Mouse (Mus musculus) thymus, adult 2 months (tissue): ENCODE data around the gene Gm17428. TPM values are rescaled to one million over a fixed set of nuclear protein-coding genes. Genes with fewer than 3 reads are reported as not detected.
"Not testable (repeated sequence)": the region's sequence is repeated elsewhere in the genome, so short reads cannot be mapped to it uniquely, and the experiment has no call there.

Source experiments
- DNase-seq: peaks from one replicate; pipeline ENCODE4 v3.0.0; 2021
- H3K27ac ChIP-seq: fragments of 200-500 bp; 2 replicates; pipeline ENCODE4 v1.5.1; 2012; ENCODE audit warnings: low read length, control low read depth; ENCODE audit not compliant: control insufficient read depth, insufficient read depth
- H3K27me3 ChIP-seq: fragments of 200-500 bp; 2 replicates; pipeline ENCODE4 v1.6.1; 2012; ENCODE audit warnings: mild to moderate bottlenecking, low read length, moderate library complexity, mixed read lengths; ENCODE audit not compliant: control insufficient read depth, insufficient read depth
- H3K36me3 ChIP-seq: fragments of 200-500 bp; 2 replicates; pipeline ENCODE4 v1.6.1; 2012; ENCODE audit warnings: mild to moderate bottlenecking, low read length, moderate library complexity; ENCODE audit not compliant: control insufficient read depth, insufficient read depth
- H3K4me1 ChIP-seq: fragments of 200-500 bp; replicated peaks from 2 replicates; pipeline ENCODE4 v1.6.1; 2012; ENCODE audit warnings: low read length; ENCODE audit not compliant: control insufficient read depth, insufficient read depth
- H3K4me3 ChIP-seq: fragments of 200-500 bp; 2 replicates; pipeline ENCODE4 v1.5.1; 2012; ENCODE audit warnings: mild to moderate bottlenecking, low read length, control low read depth, moderate library complexity; ENCODE audit not compliant: control insufficient read depth, insufficient read depth
- CTCF ChIP-seq: fragments of 200-500 bp; IDR thresholded peaks from 2 replicates; pipeline ENCODE4 v1.5.1; 2012; ENCODE audit warnings: mild to moderate bottlenecking, control low read depth, low read length, moderate library complexity, borderline replicate concordance; ENCODE audit not compliant: control insufficient read depth, poor library complexity, insufficient read depth; ENCODE audit errors: extremely low read depth
- POLR2A ChIP-seq: fragments of 200-500 bp; IDR thresholded peaks from 2 replicates; pipeline ENCODE4 v1.6.1; 2012; ENCODE audit warnings: mild to moderate bottlenecking, low read length, control low read depth, moderate library complexity; ENCODE audit not compliant: control insufficient read depth, poor library complexity, insufficient read depth; ENCODE audit errors: extremely low read depth
- WGBS: fragments of 180-500 bp; shearing (Covaris S2); methylation state at CpG from one replicate; pipeline ENCODE4 v1.1.7; 2018; 5-methylcytosine and 5-hydroxymethylcytosine counted together
- polyA plus RNA-seq: library from polyadenylated mRNA; depleted of rRNA; stranded (reverse); fragments of >200 nt; gene quantifications from 2 replicates; pipeline ENCODE4 v1.2.3, GENCODE M21; 2012

Gene Gm17428
- polyA plus RNA-seq, 1 experiment: not detected

DNA sequence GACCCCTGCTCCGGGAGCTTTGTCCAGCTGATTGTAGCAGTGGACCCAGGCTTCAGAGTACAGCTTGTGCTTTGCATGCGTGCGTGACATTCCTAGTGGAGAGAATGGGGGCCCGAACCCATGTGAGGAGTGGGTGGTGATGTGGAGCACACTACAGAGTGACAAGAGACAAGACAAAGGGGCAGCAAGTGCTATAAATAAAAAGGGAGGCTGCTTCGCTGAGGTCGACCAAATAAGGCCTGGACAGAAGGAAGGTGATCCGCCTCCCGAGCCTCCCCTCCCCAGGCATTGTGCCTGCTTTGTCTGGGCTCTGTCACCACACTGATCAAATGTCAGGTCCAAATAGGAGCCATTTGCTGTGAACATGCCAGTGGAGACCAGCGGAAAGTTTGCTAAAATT, 20.1 kb downstream of the Gm17428 start:
- no peak for DNase-seq
- 89% methylated on average over 9 of the region's 9 CpGs for WGBS
- Histone ChIP-seq H3K4me1 (no peaks in the 10 kb centered on the region), H3K4me3 (no peak overlapping the region), H3K27ac (no peak overlapping the region), H3K27me3 (no peaks in the 10 kb centered on the region), H3K36me3 (no peaks in the 10 kb centered on the region)
- no peak for TF ChIP-seq CTCF

DNA sequence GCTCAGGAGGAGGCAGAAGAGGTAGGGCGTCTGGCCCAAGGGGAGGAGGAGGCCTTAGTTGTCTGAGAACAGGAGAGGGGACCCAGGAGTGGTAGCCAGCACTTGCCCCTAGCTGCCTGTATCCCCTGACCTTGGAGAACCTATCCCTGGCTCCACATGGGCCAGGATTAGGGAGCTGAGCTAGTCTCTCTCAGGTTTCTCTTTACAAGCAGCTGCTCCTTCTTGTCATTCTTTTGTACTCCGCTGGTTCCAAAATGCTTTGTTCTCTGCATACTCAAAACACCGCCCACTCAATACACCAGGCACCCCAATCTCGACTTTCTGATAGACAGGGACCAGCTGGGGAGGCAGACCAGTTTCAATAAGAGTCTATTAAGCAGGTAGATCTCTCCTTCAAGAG, 20.6 kb downstream of the Gm17428 start:
- WGBS: 76% methylated on average over 4 of the region's 4 CpGs
- Histone ChIP-seq H3K4me1 (no peaks in the 10 kb centered on the region), H3K27me3 (no peaks in the 10 kb centered on the region), H3K4me3 (no peak overlapping the region), H3K27ac (no peak overlapping the region), H3K36me3 (no peaks in the 10 kb centered on the region)
- no peak for DNase-seq
- TF ChIP-seq CTCF (no peak), POLR2A (no peak)

DNA sequence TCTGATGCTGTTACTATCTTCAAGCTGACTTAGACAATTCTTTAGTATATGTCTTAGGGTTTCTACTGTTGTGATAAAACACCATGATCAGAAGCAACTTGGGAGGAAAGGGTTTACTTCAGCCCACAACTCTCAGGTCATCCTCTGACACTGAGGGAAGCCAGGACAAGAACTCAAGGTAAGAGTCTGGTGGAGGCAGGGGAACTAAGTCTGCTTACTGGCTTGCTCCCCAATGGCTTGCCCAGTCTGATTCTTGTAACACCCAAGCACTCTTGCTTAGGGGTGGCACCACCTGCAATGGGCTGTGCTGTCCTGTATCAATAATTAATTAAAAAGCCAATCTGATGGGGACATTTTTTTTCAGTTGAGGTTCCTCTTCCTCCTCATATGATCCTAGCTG, 21.9 kb downstream of the Gm17428 start:
- H3K4me1 ChIP-seq: no peaks in the 10 kb centered on the region; the same call in 1 of the 2 replicates
- no peak for DNase-seq
- no peaks in the 10 kb centered on the region for H3K36me3 ChIP-seq
- no peaks in the 10 kb centered on the region for H3K27me3 ChIP-seq
- no peak overlapping the region for H3K4me3 ChIP-seq
- no peak overlapping the region for H3K27ac ChIP-seq
- TF ChIP-seq POLR2A (no peak), CTCF (no peak)

DNA sequence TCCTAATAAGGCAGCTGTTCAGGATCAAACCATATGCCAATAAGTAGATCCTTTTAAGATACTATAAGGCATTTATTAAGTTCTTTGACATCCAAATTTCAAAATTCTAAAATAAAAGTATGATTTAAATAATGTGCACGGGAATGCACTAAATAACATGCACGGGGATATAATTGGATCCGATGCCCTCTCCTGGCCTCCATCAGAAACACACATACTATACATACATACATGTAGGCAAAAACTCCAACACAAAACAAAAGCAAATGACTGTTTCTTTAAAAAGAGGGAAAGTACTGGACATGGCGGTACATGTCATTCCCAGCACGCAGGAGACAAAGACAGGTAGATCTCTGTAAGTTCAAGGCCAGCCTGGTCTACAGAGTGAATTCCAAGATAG, 23.1 kb downstream of the Gm17428 start:
- DNase-seq, H3K27me3 ChIP-seq, H3K4me3 ChIP-seq, H3K4me1 ChIP-seq, H3K27ac ChIP-seq, H3K36me3 ChIP-seq: not testable (repeated sequence)
- WGBS: 89% methylated on average over 5 of the region's 5 CpGs

DNA sequence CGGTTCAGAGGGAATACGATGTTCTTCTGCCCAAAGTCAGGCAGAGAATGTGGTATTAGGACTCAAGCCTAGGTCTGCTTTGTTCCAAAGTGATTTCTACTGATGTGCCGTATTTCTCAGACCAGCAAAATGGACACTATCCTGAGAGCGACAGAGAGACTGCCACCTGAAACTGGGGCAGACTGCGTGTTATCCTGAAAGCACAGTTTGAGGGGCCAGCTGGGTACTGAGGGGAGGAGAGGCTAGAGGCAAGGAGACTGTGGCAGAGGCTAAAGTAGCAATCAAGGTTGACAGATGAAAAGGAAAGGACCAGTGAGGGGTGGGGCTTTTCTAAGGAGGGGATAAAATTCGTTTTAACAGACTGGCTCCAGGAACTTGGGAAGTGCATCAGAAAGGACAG, 24.1 kb downstream of the Gm17428 start:
- Histone ChIP-seq H3K27me3 (no peaks in the 10 kb centered on the region), H3K4me3 (no peak overlapping the region), H3K36me3 (no peaks in the 10 kb centered on the region), H3K27ac (no peak overlapping the region), H3K4me1 (no peaks in the 10 kb centered on the region; the same call in 1 of the 2 replicates)
- TF ChIP-seq POLR2A (no peak), CTCF (no peak)
- 91% methylated on average over 6 of the region's 6 CpGs for WGBS
- no peak for DNase-seq

DNA sequence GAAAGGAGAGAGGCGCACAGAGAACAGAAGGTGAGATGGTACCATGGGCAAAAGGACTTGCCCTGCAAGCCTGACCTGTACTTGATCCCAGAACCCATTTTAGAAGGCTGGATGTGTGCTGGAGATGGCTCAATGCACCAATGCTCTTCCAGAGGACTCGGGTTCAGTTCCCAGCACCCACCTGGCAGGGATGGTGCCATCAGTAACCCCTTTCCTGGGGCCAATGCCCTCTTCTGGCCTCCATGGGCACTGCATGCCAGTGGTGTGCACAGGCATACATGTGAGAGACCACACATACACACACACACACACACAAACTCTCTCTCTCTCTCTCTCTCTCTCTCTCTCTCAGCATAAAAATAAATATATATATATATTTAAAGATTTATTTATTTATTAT, 24.7 kb downstream of the Gm17428 start:
- WGBS: 97% methylated on average over 2 of the region's 2 CpGs

DNA sequence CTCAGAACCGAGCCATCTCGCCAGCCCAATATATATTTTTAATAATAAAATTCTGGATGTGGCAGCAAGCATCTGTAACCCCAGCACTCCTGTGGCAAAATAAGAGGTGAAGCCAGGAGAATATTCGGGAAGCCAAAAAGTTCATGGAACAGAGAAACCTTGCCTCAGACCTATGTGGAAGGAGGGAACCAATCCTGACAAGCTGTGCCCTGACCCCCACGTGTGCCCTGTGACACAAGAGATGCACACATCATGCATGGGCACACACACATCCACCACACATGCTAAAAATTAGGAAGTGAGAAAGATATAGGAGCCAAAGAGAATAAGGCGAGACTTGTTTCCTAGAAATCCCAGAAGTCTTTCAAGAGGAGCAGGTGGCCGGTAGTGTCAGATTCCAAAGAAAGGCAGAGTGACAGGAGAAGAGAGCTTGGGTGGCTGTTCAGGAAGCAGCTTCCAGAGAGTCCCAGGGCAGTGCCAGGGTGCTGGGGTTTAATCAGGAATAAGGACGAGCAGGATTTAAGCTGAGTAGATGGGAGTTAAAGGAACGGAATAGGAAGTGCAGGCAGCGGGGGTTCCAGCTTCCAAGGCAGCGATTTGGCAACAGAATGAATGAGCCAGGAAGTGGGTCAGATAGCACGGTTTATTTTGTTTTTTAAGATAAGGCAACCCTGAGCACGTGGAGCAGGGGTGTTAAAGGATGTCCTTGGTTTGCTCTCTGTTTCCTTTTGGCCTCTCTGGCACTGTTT, 25.4 kb downstream of the Gm17428 start:
- Histone ChIP-seq H3K27ac (no peak overlapping the region), H3K36me3 (no peaks in the 10 kb centered on the region), H3K4me3 (no peak overlapping the region), H3K27me3 (no peaks in the 10 kb centered on the region), H3K4me1 (no peaks in the 10 kb centered on the region; the same call in 1 of the 2 replicates)
- DNase-seq: no peak
- 46% methylated on average over 12 of the region's 12 CpGs for WGBS
- no peak for TF ChIP-seq CTCF
- no peak for TF ChIP-seq POLR2A

More for the DNA sequence above, 24.7 kb downstream of the Gm17428 start:
- DNase-seq: no peak
- Histone ChIP-seq H3K4me3 (no peak overlapping the region), H3K27ac (no peak overlapping the region), H3K27me3 (no peaks in the 10 kb centered on the region), H3K36me3 (no peaks in the 10 kb centered on the region), H3K4me1 (no peaks in the 10 kb centered on the region; the same call in 1 of the 2 replicates)
- no peak for TF ChIP-seq CTCF
- no peak for TF ChIP-seq POLR2A
